Mouse (Mus musculus) E14TG2a.4 (cell line): ENCODE results near the gene Chpf2.

Experiments
- CTCF ChIP-seq: conservative IDR thresholded peaks from 2 replicates; pipeline ENCODE4 v1.5.1; 2014; ENCODE audit warnings: low read length
- NANOG ChIP-seq: IDR thresholded peaks from 2 replicates; pipeline ENCODE4 v1.6.1; 2014; ENCODE audit warnings: borderline replicate concordance, low read length, mixed read lengths

DNA sequence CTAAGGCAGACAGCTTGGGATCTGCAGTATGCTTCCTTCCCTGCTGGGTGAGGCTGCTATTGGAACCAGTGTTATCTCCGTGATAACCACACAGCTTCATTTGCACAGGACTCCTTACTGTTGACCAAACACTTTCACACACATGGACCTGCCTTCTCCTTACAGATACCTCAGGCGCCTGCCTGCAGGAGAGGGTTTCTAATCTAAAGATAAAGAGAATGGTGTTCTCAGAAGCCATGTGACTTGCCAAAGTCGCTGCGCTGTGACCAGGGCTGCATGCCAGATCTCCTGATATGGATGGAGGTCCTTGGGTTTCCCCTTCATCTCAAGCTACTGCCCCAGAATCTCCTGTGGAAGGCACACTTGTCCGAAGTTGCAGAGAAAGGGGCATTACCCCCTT lies 22.8 kb downstream of the Chpf2 start:
- no peak for TF ChIP-seq CTCF
- TF ChIP-seq NANOG = no peak
